Mouse (Mus musculus): Measurements from ENCODE around the gene Zfp750.
A peak's percentile ranks its signal among the peaks of the same experiment; 100 is the strongest.

Gene Zfp750

GRCm38 (mm10) chr11:121519131-121519530 lies at the start of gene Zfp750:
Zfp750 (minus strand) TSS chr11:121519333.
- no peak for DNase-seq

- DNase-seq: no peak
Measured at GRCm38 (mm10) chr11:121564265-121564664, 45.1 kb upstream of the Zfp750 start.

- DNase-seq: peak; percentile 63
Measured at GRCm38 (mm10) chr11:121563312-121563711, 44.2 kb upstream of the Zfp750 start.

GRCm38 (mm10) chr11:121560294-121560663 lies 41.1 kb upstream of the Zfp750 start:
- DNase-seq: no peak

GRCm38 (mm10) chr11:121559527-121560293 lies 40.6 kb upstream of the Zfp750 start:
- no peak for DNase-seq

GRCm38 (mm10) chr11:121558522-121558921 lies 39.4 kb upstream of the Zfp750 start:
- no peak for DNase-seq

- no peak for DNase-seq
Measured at GRCm38 (mm10) chr11:121557946-121558345, 38.8 kb upstream of the Zfp750 start.

GRCm38 (mm10) chr11:121556727-121557126 lies 37.6 kb upstream of the Zfp750 start:
- no peak for DNase-seq

GRCm38 (mm10) chr11:121553458-121553857 lies 34.3 kb upstream of the Zfp750 start:
- DNase-seq: no peak

GRCm38 (mm10) chr11:121552846-121553457 lies 33.8 kb upstream of the Zfp750 start:
- no peak for DNase-seq

- DNase-seq: no peak
Measured at GRCm38 (mm10) chr11:121552167-121552566, 33.0 kb upstream of the Zfp750 start.

- no peak for DNase-seq
Measured at GRCm38 (mm10) chr11:121551206-121551799, 32.2 kb upstream of the Zfp750 start.

GRCm38 (mm10) chr11:121549843-121550647 lies 30.9 kb upstream of the Zfp750 start:
- no peak for DNase-seq

GRCm38 (mm10) chr11:121548996-121549842 lies 30.1 kb upstream of the Zfp750 start:
- DNase-seq: no peak

GRCm38 (mm10) chr11:121547925-121548324 lies 28.8 kb upstream of the Zfp750 start:
- no peak for DNase-seq

GRCm38 (mm10) chr11:121547234-121547633 lies 28.1 kb upstream of the Zfp750 start:
- no peak for DNase-seq

- no peak for DNase-seq
Measured at GRCm38 (mm10) chr11:121545398-121546034, 26.4 kb upstream of the Zfp750 start.

- DNase-seq: no peak
Measured at GRCm38 (mm10) chr11:121544755-121545397, 25.7 kb upstream of the Zfp750 start.

- DNase-seq: peak; percentile 89
Measured at GRCm38 (mm10) chr11:121543922-121544321, 24.8 kb upstream of the Zfp750 start.

GRCm38 (mm10) chr11:121543287-121543856 lies 24.2 kb upstream of the Zfp750 start:
- DNase-seq: no peak

GRCm38 (mm10) chr11:121542471-121542870 lies 23.3 kb upstream of the Zfp750 start:
- no peak for DNase-seq
